Mouse (Mus musculus): ENCODE results near the gene Foxn3. TPM values are rescaled to one million over a fixed set of nuclear protein-coding genes. Genes with fewer than 3 reads are reported as not detected.
A peak's percentile ranks its signal among the peaks of the same experiment; 100 is the strongest.

Gene Foxn3
- total RNA-seq (2014; fragmentation: Nextera tagmentation): 68.7 and 164 TPM in 2 replicates
- total RNA-seq (2017): 22.6 and 26.7 TPM in 2 replicates

DNA sequence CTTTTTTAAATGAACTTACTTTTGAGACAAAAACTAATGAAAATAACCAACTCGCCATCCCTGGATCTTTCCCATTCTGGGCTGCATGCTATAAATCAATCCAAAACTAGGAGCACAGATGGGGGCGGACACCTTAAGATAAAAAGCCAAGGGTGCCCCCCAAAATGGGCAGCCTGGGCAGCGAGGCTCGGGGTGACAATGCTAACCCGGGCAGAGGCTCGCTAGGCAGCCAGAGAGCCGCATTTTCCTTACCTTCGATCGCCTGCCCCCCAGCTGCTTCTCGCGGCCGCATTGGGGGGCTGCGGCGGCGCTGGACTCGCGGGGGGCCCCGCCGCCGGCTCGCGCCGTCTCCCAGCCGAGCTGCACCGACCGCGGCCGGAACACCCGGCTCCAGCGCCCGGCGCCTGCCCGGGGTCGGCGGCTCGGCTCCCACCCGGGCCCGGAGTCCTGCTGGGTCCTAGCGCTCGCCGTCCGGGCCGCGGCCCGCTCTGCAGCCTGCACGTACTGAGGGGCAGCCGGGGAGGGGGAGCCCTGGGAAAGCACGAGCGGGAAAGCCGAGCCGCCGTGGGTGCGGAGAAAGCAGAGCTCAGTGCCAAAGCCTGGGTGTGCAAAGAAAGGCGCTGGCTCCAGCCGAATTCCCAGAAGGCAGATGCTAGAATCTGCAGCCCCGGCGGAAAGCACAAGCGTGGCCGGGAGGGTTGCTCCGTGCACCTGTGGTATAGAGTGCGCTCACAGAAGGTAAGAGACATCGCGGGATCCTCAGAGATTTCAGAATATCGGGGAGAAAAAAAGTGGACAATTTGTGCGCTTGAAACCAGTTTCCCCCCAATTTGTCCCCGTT lies at the start of gene Foxn3:
Gene Foxn3, minus strand, starts transcription at position 364 of the 841 bp plus-strand sequence.
- ATAC-seq (replicated peaks; ENCODE audit: poor library complexity, severe bottlenecking): peak; percentile 42

DNA sequence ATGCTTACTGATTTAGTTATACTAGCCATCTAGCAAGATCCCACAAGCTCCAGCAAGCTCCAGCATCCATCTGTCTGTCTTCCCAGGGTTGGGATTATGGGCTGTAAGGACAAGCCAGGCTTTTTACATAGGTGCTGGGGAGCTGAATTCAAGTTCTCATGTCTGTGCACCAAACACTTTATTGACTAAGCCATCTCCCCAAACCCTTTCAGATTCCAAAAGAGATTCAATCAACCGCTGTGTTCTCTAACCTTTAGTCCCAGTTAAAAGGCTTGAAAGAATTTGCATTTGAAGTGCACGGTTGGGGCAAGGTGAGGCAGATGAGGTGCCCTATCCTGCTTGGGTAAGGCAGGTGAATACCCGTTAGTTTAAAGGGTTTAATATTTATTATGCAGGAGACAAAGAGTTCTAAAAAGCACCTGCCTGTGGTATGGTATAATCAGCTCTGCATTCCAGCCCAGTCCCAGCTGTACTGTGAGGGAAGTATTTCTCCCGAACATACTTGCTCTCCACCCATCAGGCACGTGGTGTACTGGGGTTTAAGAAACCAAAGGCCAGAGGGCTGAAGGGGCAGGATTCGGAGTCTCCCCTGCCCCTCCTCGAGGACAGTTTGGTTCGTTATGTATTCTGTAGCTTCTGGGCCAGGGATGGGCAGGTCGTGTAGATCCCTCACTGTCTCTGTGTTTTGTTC lies 48.9 kb upstream of the Foxn3 start:
- ATAC-seq (replicated peaks; ENCODE audit: poor library complexity, severe bottlenecking): no peak

DNA sequence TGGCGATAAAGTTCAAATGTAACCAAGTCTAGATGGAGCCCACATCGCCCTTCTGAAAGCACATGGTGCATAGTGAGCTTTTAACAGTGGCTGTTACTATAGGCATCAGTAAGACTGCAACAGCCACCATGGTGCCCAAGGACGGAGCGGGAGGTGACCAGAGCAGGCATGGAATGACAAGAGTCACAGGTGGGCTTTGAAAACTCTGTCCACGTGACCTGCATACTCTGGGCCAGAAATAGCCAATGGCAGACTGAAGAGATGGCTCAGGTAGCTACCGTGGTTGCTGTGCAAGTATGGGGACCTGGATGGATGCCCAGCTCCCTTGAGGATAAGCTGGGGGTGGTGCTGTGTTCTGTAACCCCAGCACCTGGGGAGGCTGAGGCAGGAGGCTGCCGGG lies 47.5 kb upstream of the Foxn3 start:
- ATAC-seq (replicated peaks; ENCODE audit: poor library complexity, severe bottlenecking): no peak

DNA sequence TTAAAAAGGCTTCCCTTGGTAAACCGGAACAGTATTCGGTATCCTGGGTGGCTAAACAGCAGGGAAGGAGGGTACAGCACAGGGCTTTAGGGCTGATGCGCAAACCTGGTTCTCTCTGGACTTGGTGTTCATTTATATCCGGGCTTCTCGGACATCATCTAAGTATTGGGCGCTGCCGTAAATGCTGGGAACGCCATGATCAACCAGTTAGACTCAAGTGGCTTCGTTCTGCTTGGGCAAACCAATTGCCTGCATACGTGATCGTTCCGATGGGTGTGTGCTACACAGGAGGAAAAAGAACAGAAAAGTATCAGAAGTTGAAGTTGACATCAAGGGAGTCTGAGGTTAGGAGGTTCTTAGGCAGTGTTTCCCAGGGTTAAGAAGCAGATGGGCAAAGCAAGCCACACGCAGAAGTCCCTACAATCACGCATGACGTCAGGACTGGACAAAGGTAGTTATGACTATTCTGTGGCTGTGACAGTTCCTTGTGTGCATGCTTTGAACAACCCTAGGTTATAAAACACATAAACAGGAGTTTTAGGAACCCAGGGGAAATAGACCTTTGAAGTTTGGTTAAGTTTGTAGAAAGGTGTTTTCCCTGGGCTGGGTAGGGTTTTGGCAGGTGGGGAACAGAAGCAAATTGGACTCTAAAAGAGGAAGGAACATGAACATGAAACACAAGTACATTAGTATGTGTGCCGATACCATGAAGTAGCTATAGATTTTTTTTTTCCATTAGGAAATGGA lies 46.9 kb upstream of the Foxn3 start:
- no peak for ATAC-seq (replicated peaks; ENCODE audit: poor library complexity, severe bottlenecking)

DNA sequence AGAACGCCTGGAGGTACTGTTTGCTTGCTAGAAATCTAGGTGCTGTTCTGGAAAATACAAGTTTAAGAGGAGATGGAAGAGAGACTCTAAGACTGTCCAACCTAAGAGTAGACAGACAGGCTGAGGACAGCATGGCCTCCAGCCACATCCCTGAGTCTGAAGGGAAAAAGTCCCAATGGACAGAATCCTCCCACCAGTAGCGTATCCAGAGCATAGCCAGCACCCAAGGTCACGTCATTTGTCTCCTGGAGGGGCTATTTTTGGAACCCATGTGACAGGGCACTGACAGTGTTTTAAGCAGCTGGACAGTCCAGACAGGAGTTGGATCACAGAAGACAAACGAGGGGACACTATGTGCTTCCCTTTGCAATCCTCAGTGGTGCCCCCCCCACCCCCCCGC lies 46.3 kb upstream of the Foxn3 start:
- no peak for ATAC-seq (replicated peaks; ENCODE audit: poor library complexity, severe bottlenecking)

DNA sequence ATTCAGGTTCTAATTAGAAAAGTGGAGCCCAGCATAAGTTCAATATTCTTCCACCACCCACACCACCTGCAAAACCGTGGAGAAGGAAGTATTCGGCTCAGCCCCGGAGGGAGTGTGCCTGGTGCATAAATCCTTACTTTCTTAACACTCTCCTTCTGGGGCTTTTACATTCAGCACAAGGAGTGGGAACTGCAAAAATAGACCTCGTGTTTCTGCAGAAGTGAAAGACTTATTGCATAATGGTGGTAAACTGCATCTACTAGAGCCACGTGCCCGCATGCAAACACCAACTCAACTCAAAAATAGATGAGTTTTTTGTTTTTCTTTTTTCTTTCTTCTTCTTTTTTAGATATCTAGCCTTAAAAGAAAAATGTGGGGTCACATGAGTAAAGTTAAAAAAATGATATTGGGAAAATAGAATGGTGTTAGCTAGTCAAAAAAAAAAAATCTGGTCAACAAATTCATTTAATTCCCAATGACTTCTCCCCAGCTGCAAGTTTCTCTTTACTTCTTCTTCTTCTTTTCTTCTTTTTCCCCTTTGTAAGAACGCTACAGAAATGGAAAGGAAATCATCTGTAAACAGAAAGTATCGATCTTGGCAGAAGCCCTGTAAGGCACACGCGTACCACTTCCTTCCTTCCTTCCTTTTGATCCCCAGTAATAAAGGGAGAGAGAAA lies 45.0 kb upstream of the Foxn3 start:
- peak; percentile 88 for ATAC-seq (replicated peaks; ENCODE audit: poor library complexity, severe bottlenecking)

DNA sequence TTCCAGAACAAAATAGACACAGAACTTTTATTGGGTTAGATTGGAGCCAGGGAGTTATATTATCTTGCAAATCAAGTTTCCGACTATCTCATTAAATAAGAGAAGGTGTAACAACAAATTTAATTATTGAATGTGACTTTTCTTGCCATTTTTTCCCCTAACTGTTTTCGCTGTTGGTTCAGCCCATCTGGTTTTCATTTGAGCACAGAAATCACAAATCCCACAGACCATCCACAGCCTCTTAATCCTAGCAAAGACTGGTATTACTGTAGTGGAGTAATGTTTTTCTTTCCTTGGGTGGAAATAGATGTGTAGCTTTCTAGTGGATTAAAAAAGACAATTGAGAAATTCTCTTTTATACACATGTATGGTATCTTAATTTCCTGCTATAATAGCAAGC lies 40.0 kb upstream of the Foxn3 start:
- ATAC-seq (replicated peaks; ENCODE audit: poor library complexity, severe bottlenecking): no peak

DNA sequence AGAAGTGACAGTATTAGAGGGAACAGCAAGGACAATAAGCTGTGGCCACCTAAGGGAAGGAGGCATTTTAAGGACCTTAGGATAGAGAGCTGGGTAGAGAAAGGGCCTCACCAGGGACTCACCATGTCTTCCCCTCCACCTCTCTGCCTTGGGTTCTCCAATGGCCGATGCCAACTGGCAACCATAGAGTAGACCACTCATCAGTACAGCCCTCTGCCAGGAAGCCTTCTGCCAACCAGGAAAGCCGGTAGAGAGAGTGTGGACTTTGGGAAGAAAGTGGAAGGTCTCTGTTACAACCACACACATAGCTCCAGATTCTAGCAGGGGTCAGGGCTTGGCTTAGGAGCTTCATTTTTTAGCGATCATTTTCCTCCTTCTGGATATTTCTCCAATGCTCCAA lies 38.5 kb upstream of the Foxn3 start:
- ATAC-seq (replicated peaks; ENCODE audit: poor library complexity, severe bottlenecking): no peak

DNA sequence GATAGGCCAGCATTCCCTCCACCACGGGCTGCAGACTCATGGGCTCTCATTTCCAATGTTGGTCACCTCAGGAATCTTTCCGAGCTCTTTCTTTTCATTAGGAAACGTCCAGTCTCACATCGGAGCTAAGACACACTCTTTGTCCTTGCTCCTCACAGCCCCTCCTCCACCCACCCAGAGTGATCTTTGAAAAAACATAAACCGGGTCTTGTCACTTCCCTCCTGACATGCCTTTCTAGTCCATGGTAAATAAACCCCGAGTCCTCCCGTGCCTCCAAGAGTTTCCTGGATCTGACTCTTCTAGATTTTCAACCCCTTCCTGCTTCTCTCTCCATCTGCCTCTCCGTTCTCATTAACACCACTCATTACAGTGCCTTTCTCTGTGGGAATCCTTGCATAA lies 38.0 kb upstream of the Foxn3 start:
- no peak for ATAC-seq (replicated peaks; ENCODE audit: poor library complexity, severe bottlenecking)

DNA sequence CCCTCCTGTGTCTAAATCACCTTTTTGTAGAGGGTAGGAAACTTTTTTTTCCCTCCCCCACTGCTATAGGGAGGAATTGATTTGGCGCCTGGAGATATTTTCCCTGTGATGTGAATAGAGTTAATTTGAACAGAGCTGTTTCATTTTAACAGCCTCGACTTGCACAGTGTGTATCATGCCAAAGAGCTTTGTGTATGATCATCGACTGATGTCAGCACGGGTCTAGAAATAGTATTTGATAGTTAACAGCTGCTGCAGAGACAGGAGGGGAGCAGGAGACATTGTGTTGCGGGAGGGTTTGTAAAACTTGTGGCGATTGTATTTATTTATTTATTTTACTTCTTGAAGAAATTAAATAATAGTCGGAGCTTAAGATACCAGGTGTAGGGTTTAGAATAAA lies 36.2 kb upstream of the Foxn3 start:
- no peak for ATAC-seq (replicated peaks; ENCODE audit: poor library complexity, severe bottlenecking)

DNA sequence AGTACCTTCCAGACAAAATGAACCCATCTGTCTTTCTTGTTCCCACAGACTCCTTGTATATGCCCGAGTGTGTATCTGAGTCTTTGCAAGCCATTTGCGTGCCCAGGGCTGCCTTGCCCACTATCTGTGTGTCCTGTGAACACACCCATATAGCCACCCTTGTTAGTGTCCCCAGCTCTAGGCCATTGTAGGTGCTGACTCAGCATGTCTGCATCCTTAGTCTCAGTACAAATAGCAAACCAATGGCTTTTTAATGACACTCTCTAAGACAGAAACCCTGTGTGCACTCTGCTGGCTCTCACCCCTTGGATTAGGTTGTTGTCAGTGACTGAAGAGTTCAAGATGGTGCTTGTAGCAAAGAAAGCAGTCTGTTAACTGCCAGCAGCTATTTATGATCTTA lies 33.0 kb upstream of the Foxn3 start:
- no peak for ATAC-seq (replicated peaks; ENCODE audit: poor library complexity, severe bottlenecking)

DNA sequence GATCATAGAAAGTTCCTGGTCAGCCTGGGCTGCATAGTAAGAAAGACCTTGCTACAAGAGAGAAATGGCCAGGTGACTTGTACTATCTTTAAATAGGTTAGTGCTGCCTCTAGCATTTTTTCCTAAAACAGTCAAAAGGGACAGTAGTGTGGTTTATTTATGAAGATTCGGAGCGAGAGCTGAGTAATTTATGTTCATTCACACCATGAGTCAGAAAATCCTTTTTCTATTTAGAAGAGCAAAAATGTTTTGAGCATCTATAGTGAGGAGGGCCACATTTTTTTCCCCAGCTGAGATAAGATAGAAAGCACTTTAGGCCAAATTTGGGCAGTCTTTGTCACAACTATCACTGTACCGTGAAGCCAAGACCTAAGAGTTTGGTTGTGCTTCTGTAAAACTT lies 24.0 kb upstream of the Foxn3 start:
- no peak for ATAC-seq (replicated peaks; ENCODE audit: poor library complexity, severe bottlenecking)

DNA sequence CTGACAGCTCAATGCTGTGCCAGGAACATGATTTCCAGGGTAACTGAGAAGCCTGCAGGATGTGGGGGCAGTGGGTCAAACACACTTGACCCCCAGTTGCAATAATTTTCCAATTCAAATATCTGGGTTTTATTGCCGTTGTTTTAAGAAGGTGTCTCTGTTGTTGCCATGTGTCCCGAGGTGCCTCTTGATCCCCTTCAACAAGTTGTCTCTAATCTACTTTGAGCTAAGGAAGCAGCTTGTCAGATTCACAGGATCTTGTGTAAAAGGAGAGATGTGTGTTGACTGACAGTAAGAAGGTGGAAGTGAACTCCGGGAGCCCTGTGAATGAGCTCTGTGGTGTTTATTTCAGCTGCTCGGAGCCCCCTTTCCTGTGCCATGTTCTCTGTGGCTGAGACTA lies 16.6 kb upstream of the Foxn3 start:
- no peak for ATAC-seq (replicated peaks; ENCODE audit: poor library complexity, severe bottlenecking)

DNA sequence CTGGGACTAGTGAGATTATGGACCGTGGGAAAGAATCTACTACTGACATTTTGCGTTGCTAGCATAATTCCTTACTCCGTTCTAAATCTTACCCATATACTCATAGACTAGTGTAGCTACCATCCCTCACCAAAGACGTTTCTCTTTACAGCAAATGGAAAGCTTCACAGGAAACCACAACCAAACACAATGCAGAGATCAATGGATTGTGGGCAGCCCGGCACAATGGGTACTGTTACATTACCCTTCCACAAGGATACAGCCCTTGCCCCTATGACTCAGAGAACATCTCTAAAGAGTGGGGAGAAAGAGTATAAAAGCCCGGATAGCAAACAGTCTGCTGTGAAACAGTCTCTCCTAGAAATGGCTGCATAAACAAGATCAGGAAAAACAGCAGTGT lies 13.3 kb upstream of the Foxn3 start:
- no peak for ATAC-seq (replicated peaks; ENCODE audit: poor library complexity, severe bottlenecking)

DNA sequence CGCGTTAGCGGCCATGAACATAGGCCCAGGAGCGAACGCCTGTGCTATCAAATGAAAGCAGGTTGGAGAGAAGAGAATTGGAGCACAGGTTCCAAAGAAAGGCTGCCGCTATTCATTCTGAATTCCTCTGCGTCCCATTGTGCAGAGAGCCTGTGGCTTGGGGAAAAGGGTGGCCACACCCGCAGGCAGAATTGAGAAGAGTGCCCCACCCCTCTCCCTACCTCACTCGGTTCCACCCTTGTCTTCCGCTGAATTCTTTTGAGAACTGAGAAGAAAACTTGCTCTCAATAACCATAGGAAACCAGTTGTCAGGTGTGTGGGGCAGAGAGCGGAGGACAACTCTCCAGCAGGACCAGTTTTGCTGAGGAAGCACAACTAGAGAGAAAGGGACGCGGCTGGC lies 10.9 kb upstream of the Foxn3 start:
- ATAC-seq (replicated peaks; ENCODE audit: poor library complexity, severe bottlenecking): no peak

DNA sequence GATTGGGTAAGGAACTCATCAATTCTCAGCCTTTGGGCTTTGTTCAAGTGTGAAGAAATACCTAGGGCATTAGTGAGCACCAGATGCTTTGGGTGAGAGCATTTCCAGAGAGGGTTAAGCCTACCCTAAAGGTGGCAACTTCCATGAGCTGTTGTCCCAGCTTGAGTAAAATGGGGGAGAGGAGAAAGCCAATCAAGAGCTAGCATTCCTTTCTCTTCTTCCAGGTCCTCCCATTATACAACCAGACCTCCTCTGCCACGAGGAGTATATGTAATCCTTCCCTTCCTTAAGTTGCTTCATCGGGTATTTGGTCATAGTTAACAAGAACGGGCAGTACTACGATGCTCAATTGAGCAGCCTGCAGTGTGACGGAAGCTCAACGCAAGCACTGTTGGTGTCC lies 9.7 kb upstream of the Foxn3 start:
- no peak for ATAC-seq (replicated peaks; ENCODE audit: poor library complexity, severe bottlenecking)

DNA sequence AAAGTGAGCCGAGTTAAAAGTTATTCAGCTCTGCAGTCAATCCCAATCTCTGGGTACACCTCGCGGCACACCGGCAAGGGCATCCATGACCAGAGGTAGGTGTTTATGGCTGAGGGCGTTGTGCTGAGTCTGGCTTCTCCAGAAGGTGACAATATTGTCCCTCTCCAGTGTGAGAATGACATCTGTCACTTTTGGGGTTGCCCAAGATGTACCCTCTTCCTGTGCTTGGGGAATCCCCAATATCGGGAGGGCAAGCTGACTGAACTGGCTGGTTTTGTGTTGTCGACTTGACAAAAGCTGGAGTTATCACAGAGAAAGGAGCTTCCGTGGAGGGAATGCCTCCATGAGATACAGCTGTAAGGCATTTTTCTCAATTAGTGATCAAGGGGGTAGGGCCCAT lies 8.6 kb upstream of the Foxn3 start:
- no peak for ATAC-seq (replicated peaks; ENCODE audit: poor library complexity, severe bottlenecking)

DNA sequence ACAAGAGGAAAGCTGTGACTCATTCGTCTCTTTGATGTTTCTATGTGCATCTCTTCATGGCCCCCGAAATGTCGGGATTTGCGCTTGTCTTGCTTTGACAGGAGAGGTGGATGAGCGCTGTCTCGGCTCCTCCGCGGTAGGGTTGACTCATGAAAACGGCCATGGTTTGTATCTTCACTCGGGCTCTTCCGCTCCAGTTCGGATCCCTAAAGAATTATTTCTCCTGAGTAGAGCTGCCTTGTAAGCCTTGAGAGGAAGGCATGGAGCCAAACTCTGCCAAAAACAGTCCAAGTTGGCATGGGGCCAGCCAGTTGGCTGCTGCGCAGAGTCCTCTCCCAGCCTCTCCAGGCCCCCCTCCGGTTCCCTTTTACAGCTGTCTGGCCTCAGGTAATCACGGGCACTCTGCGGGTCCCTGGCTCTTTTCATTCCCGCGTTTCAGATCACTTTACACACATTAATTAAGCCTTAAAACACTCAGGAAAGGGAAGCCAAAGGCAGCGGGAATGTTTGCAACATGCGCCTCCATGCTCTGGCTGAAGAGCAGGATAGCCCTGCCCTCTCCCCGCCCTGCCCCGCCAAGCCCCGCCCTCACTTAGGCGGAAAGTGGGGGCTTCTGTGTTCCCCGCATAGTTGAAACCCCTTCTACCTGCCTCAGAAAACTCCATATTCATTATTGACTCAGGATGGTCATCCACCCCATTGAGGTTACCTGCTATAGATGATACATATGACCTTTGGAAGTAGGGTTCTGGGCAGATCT lies 7.0 kb upstream of the Foxn3 start:
- ATAC-seq (replicated peaks; ENCODE audit: poor library complexity, severe bottlenecking): no peak

DNA sequence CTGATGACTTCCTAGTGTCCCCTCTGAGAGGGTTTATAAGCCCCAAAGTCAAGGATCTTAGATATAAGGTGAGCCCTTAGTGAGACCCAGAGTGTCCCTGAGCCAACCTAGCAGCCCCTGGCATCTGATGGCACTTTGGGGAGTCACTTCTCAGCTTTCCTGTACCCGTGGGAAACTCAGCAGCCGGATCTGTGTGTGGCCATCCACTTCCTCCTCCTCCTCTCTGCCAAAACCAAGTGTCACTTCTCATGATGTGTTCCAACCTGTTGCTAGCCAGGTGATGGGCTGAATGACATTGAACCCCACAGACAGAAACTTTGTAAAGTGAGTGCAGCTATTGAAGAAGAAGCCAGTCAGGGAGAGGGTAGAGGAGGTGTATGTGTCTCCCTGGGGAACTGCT lies 2.2 kb upstream of the Foxn3 start:
- ATAC-seq (replicated peaks; ENCODE audit: poor library complexity, severe bottlenecking): no peak
